Mouse (Mus musculus) ovary, postnatal 36 days (tissue): ENCODE data around the gene Mrps27.

ENCODE experiments used
- DNase-seq: peaks from one replicate; pipeline ENCODE4 v3.0.0; 2022; ENCODE audit warnings: low spot score, mixed read lengths

Mrps27 gene

DNA sequence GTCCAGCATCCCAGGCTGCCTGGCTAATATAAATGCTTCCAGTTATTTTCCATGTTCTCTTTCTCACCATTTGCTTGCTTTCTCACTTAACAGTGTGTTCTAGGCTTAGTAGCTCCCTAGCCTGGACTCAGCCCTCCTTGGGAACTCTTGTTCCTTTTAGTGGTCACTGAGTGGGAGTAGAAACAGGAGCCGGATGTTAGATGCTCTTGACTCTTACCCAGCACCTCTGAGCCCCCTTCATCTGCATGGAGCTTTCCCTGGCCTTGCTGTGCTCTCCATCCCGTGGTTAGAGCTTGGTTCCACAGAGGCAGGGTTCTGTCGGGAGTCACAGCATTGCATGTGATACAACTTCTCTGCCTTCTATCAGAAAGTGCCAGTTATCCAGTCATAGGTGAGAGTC, 7.0 kb downstream of the Mrps27 start:
- DNase-seq: no peak

DNA sequence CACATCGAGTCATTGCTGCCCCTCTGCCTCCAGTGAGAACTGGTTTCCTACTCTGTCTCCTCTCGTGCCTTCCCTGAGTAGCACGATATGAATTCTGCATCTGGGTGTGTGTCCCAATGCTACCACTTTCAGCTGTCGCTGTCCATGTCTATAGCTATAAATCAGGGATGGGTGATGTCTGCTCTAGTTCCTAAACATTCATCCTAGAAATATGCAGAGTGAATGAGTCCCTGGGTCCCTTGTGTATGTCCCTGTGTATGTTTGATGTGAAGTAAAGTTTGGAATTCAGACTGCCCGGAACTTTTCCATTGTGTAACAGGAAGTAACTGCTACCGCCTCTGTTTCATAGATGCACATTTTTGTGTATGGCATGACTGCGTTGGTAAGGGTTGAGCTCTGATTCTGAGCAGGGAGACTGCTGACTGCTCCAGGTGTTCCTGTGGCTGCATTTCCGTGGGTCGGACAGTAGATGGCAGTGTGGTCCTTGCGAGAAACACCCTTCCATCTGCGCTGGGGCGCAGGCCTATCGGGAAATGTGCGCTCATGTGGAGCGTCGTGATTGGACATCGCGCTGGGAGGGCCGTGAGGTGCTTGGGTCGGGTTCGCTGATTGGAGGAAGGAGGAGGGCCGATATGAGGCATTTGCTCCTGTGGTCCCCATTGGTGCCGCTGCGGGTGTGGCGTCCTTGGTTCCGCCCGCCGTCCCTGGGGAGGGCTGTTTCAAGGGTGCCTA, 8.3 kb downstream of the Mrps27 start:
- DNase-seq: peak; percentile 91

DNA sequence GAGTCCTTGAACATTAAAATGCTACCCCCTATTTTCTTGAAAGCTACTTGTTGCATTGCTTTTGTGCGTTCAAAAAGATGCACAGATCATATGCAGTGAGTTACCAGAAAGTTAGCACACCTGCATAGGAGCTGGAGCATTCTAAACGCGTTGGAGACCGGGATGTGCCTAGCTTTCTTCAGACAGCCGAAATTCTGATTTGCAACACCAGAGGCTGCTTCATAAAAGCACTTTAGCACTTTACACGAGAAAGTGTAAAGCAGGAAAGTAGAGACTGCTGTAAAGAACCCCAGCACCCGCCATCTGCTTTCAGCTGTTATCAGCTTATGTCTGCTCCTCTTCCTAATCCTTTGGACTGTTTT, 8.9 kb downstream of the Mrps27 start:
- DNase-seq: no peak

DNA sequence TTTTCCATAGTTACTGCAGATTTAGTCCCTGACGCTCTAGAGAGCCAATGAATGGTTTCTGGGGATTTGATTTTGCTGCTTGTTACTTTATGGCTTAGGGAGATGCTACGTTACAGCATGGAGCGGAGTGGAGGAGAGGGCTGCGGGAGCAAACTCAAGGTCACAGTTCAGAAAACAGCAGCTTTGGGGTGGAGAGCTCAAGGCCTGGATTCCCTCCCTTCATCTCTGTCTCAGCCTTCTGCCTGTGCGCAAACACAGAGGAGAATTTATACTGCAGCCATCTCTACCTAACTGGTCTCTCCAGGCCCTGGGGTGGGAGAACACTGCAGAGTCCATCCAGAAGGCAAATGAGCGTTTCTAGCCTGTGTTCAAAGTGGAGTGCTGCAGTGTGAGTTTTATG, 10.5 kb downstream of the Mrps27 start:
- no peak for DNase-seq

DNA sequence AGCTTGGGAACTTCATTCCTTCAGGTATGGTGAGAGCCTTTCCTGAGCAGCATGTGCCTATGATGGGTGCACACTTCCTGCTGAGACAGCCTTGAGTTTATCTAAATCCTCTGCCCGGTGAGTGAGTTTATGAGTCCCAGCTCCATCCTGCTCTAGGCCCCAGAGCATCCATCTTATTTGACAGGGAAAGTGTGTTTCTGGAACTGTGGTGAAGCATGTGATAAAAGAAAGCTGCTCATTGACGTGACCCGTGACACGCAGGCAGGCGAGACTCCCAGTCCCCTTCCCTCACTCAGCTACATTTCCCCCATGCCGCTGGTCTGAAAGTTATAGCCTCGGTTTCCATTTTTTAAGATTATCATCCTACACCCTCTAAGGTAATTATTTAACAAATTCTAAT, 11.3 kb downstream of the Mrps27 start:
- DNase-seq: no peak

DNA sequence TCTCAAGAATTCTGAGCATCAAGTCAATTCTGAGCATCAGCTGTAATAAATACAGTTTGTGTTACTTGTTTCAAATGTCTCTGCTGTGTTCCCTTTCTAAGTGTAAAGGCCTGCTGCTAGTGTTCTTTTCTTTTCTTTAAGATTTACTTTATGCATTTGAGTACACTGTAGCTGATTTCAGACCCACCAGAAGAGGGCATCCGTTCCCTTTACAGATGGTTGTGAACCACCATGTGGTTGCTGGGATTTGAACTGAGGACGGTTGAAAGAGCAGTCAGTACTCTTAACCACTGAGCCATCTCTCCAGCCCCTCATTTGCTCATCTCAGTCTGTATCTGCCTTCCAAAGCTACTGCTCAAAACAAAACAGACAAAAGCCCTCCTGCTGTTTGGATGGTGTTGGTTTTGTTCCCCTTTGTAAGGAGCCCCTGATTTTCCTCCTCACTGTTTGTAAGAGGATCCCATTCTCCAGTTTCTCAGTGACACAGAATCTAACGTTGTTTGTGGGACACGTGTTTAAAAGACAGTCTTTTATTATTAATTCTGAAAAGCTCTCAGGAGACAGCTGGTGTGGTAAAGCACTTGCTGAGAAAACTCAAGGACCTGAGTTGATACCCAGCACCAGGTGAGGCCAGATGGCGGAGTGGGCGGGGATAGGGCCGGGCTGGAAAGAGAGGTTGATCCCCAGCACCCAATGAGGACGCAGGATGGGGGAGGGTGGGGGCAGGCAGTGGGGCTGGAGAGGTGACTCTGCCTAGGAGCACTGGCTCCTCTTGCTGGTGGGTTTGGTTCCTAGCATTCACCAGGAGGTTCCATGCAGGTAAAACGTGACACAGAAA, 12.1 kb downstream of the Mrps27 start:
- no peak for DNase-seq

DNA sequence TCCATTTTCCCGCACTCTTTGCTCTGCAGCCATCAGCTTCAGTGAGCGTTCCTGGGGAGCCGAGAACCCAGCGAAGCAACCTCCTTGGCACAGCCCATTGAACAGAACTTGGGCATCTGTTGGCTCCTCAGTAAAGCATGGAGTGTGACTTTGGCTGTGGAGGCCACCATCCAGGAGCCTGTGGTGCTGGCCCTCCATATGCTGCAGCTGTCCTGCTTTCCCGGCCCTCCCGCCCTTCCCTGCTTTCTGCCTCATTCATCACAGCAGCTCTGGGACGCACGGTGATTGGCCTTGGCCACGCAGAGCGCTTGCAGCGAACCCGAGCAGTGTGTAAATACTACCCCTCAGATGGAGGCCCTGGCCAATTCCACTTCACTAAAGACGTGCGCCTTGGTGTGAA, 14.3 kb downstream of the Mrps27 start:
- DNase-seq: no peak

DNA sequence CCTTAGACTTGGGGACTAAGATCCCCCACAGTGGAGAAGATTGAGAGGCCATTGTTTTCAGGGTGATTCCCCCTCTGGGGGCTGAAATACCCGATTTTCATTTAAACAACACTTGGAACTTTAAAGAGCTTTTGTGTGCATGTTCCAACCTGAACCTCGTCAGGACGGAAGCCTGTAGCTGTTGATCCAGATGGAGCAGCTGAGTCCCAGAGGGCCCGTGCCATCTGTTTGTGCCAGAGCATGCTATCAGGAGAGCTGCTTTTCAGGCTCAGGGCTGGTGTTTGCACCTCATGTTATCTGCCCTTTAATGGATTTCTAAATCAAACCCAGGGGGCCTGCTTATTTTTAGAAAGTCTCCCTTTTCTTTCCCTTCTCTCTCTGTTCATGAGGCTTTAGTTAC, 19.3 kb downstream of the Mrps27 start:
- no peak for DNase-seq

DNA sequence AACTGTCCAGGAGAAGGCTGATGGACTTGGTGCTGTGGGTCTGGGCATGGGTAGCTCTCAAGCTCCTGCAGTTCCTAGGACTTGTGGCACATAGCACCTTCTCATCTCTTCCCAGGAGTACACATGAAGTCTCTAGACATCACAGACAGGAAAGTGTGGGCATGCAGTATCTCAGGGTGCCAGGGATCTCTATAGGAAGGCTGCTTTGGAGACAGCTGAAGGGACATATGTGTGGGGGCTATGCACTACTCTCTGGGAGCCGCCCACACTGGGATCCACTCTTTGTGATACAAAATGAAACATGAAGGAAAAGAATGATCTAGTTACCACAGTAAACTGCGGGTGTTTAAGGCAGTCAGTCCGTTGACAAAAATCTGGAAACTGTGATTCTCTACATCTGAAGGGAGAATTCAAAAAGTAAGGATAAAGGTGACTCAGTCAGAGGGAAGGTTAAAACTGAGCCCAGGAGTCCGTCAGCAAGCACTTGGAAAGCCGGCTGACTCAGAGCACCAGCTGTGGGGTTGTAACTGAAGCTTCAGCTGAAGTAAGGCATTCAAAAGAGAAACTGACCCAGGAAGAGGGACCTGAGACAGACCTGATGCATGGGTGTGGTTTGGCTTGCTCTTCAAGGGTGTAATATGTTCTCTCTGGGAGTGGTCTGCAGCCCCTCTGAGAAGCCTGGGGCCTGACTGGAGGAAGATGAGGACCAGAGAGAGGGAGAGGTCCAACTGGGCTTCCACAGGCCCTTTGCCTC, 22.0 kb downstream of the Mrps27 start:
- DNase-seq: no peak

DNA sequence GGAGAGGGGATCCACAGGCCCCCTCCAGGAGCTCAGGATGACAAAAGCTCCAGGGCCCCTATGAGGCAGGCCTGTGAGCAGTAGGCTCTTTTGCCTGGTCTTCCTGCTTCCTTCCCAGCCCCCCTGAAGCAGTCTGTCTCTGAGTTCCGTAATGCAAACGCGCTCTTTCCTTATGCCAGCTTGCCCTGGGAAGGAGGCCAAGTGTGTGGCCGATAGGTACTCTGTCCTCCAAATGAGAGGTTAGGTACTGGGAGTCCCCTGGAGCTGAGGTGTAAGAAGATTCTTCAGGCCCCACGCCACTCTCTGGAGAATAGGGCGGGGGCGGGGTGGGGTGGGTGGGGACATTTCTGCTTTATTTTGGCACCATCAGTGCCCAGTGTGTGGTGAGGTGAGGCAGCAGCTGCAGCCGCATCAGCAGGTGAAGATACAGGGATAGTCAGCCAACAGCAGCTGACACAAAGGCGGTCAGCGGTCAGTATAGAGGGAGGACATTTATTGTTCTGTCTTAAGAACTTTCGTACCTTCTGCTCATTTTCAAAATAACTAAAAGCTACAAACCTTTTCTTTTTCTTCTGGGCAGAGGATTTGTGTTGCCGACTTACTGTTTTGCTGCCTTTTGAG, 23.1 kb downstream of the Mrps27 start:
- no peak for DNase-seq

DNA sequence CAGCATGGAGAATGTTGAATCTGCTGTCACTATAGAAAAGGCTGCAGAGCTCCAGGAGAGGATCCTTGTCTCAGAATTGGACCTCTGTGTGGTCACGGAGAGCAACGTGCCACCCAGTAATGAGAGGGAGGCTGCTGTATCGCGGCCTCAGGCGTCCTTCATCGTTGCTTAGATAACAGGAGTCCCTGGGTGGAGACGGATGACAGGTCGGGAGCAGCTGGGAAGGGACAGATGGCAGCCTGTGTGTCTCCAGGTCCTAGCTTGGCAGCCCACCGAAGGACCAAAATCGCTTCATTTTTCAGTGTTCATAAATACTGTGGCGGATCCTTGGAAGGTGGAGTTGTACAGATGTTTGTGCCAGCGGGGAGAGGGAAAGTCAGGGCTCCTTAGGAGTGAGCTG, 24.5 kb downstream of the Mrps27 start:
- no peak for DNase-seq

DNA sequence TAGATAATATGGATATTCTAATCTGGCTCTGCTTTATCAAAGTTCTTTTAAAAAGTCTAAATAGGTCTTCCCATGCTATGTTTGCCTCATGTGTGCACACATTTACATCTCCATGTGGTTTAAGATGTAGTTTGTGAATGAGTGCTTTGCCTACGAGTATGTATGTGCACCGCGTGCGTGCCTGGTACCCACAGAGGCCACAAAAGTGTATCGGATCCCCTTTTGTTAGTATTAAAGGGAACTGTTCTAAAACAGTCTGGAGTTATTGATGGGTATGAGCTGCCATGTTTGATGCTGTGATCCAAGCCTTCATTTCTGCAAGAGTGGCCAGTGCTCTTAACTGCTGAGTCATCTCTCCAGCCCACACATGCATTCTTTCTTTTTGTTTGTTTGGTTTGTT, 26.7 kb downstream of the Mrps27 start:
- no peak for DNase-seq

DNA sequence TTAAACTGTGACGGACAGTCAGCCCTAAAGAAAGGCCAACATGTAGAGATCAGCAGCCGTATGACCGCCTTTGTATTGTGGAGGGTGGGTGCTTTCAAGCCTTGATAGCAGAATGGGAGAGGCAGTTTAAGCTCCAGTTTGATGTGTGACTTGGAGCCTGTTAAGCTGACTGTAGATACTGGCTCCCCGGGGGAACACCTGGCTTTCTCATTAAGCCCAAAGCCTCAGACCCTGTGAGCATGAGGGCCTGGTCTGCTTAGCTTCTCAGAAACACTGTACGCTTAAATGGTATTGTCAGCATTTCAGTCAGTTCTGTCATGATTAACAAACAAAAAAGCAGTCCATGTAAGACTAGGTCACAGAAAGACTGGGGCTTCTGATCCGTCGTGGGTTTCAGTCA, 29.1 kb downstream of the Mrps27 start:
- DNase-seq: no peak

DNA sequence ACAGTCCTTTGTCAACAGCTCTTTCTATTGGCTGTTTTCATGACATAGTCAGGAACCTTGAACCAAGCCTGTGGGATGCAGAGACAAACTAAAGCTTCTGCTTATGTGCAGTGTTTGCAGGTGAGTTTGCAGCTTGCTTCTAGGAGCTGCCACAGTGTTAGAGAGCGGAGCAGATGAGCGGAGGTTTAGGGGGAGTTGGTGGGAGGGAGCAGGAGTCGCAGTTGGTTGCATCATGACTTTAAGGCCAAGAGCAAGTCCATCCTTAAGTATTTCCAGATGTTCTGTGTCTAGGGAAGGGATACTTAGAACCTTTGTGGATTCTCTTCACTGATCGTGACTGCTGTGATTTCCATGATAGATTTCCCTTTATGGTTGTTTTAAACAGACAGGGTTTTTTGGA, 29.6 kb downstream of the Mrps27 start:
- no peak for DNase-seq

DNA sequence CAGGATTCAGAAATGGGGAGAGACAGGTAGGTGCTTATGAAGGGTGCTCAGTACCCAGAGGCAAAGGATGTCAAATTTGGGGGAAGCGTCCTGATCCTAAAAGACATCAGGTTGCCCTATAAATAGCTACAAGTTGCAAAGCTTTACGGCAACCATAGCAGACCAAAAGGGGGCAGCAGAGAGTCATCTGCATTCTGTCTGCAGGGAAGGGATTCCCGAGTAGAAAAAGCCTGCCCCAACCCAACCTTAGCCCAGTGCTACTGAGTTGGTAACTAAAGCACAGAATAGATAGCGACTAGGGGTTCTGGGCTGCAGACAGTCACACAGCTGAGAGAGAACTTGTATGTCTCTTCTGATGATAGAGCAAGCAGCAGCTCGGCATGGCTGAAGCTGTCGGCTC, 31.0 kb downstream of the Mrps27 start:
- DNase-seq: peak; percentile 68

DNA sequence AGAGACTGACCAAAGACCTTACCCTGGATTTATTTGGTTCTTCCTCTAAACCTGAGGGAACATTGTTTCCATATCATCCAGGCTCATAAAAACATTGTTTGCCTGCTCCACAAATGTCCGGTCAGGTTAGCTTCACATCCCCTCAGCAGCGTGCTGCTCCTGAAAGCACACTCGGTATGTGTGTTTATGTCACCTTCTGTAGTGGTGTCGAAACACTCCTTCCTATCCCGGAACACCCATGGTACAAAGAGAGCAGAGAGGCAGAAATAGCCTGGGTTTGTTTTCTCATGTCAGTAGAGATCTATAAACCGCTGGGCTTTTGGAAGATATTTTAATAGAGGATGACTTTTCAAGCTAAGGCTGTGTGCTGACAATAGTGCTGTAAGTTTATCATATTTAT, 32.5 kb downstream of the Mrps27 start:
- DNase-seq: no peak

DNA sequence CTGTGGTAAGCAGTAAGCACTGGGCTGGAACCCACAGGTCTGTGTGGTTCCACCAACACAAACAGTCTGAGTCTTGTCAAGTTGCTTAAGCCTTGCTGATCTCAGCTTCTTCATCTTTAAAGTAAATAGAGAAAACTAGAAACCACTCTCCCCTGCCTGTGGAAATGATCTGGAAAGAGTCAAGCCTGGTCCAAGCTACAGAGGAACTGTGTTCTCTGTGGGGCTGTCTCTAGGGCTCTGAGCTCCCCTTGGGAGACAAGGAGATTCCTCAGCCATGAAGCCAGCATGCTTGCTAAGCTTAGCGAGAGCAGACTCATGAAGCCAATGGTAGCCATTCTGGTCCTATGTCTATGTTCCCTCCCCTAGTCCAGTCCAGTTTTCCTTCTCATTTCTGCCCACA, 33.6 kb downstream of the Mrps27 start:
- no peak for DNase-seq

DNA sequence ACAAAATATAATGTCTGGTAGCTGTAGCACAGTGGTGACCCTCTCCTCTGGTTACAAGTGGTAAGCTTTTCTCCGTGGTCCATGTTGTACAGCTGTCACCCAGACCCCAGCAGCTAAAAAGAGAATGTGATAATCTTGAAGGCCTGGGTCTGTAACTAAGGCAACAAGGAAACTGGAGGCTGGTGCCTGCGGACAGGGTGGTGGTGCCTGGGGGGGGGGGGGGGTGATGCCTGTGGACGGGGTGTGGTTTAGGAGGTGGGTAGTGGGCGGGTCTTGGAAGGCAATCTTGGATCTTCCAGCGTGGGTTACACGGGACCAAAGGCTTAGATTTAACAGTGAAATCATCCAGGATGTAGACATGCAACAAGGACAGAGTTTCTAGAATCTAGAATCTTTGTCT, 37.8 kb downstream of the Mrps27 start:
- no peak for DNase-seq

DNA sequence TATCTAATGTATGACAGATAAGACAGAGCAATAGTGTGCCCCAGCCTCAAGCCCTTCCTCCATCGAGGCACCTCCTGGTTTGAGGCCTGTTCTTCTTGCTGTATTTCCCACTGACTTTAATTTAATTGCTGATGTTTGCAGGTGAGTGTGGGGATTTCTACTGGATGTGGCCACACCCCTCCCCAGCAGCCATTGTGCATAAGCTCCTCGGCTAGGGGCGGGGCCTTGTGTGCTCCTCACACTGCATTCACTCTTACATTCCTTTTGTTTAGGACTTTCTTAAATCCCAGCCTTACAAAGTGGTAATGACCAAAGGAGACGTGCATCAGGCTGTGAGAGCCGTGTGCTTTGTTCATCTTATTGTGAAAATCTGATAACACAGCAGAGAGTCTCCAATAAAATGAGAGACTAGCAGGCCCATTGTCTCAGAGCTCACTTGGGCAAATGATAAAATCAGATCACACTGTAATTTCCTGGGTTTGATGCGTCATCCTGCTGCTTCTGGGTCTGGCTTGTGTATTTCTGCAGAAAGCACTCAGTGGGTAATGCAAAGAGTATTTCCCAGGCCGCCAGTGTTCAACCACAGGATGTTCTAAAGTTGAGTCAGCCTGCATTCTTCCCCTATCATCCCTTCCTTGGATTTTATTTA, 40.1 kb downstream of the Mrps27 start:
- no peak for DNase-seq

DNA sequence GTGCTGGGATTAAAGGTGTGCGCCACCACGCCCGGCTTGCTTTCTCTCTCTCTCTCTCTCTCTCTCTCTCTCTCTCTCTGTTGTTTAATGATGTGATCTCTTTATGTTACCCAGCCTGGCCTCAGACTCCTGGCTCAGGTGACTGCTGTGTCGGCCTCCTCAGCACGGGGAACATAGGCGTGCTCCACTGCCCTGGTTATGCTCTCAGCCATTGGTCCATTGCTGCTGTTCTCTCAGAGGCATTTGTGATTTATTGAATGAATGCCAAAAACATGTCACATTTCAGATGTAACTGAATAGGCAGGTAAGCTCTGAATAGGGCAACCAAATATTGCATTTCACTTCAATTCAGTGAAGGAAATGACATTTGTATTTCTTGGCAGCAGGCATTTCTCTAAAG, 41.3 kb downstream of the Mrps27 start:
- DNase-seq: no peak

DNA sequence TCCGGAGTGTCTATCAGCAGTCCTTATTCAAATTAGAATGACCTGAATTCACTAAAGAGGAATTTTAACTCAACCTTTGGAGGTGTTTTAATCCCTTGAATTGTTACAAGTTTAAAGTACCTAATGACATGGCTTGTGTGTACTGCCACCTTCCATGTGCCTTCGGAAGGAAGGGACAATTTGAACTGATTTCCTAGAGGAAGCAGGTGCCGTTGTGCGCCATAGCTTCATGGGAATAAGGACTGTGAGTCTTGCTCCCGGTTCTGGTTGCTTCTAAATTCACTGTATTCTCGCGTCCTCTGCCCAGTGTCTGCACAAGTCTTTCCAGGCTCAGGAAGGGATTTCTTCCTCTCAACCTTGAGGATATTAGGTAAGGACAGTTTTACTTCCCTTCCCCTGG, 41.8 kb downstream of the Mrps27 start:
- no peak for DNase-seq
